Mouse (Mus musculus) kidney, embryonic 14.5 days (tissue): Measurements from ENCODE around the gene Mettl15. TPM values are rescaled to one million over a fixed set of nuclear protein-coding genes. Genes with fewer than 3 reads are reported as not detected.

Experiments
- ATAC-seq: fragments of 200-750 bp; cut with Nextera tagmentation; 2 replicates; pipeline ENCODE4 v1.8.0; 2017; ENCODE audit warnings: moderate number of reproducible peaks, mild to moderate bottlenecking, moderate TSS enrichment, moderate library complexity; ENCODE audit not compliant: low FRiP score, low TSS enrichment
- H3K27ac ChIP-seq: fragments of 300-500 bp; sonication (generic); 2 replicates; pipeline ENCODE4 v1.5.1; 2014; ENCODE audit warnings: low read depth, mild to moderate bottlenecking, low read length, moderate library complexity, mixed read lengths
- H3K27me3 ChIP-seq: fragments of 300-500 bp; sonication (generic); 2 replicates; pipeline ENCODE4 v1.6.1; 2014; ENCODE audit warnings: mild to moderate bottlenecking, low read length; ENCODE audit not compliant: control insufficient read depth, insufficient read depth
- H3K36me3 ChIP-seq: fragments of 300-500 bp; sonication (generic); 2 replicates; pipeline ENCODE4 v1.6.1; 2014; ENCODE audit warnings: low read length, mixed read lengths; ENCODE audit not compliant: control insufficient read depth, insufficient read depth
- H3K4me1 ChIP-seq: fragments of 300-500 bp; sonication (generic); 2 replicates; pipeline ENCODE4 v1.6.1; 2014; ENCODE audit warnings: low read length, mixed read lengths; ENCODE audit not compliant: control insufficient read depth, insufficient read depth
- H3K4me2 ChIP-seq: fragments of 300-500 bp; sonication (generic); replicated peaks from 2 replicates; pipeline ENCODE4 v1.6.1; 2014; ENCODE audit warnings: low read depth, mild to moderate bottlenecking, low read length
- H3K4me3 ChIP-seq: fragments of 300-500 bp; sonication (generic); 2 replicates; pipeline ENCODE4 v1.5.1; 2014; ENCODE audit warnings: mild to moderate bottlenecking, low read length
- H3K9ac ChIP-seq: fragments of 300-500 bp; sonication (generic); 2 replicates; pipeline ENCODE4 v1.6.1; 2014; ENCODE audit warnings: low read depth, mild to moderate bottlenecking, low read length, moderate library complexity
- H3K9me3 ChIP-seq: fragments of 300-500 bp; sonication (generic); 2 replicates; pipeline ENCODE4 v1.6.1; 2016; ENCODE audit warnings: low read length; ENCODE audit not compliant: control insufficient read depth
- WGBS: fragments of 180-500 bp; shearing (Covaris S2); extraction: QIAGEN DNeasy Blood & Tissue Kit; methylation state at CpG from one replicate; pipeline ENCODE4 v1.1.7; 2014; 5-methylcytosine and 5-hydroxymethylcytosine counted together
- polyA plus RNA-seq: library from polyadenylated mRNA; unstranded; fragments of >200 nt; fragmentation: Nextera tagmentation; extraction: Ambion mirVana; gene quantifications from 2 replicates; pipeline ENCODE4 v1.2.1, GENCODE M21; 2014

Gene Mettl15
- polyA plus RNA-seq = 10.1 and 11.4 TPM in 2 replicates

DNA sequence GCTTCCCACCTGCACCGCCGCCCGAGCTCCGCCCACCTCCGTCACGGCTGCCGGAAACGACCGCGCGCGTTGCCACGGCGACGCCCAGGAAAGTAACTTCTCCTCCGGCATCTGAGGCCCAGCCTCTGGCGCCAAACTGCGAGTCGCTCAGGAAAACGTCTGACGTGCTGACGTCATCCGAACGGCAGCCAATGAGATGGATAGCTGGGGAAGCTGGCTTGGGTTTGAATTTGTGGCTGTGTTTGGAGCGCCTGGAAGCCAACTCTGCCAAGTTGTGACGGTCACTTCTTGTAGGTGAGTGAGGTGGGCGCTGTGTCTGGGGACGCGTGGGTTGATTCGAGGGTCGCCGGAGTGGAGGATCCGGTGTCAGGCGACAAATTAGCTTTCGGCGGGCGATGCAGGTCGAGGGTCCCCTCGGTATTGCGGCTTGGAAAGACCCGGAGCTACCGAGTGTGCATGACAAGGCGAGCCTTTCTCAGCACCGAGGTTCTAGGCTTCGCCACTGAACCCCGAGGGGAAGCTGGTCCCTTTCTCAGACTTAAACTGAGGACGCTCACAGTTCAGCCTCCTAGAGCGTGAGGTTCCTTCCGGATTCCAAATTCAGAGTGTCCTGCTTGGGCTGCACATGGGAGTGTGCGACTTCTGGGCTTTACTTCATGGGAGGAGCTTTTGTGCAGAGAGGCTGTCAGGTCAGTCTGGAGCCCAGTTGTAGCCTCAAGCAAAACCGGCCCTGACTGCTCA is at the start of gene Mettl15, which contains the start of gene Kif18a:
Gene Mettl15 (minus strand): TSS at position 149 of the 741 bp plus-strand sequence.
Gene Kif18a (plus strand): TSS at position 139 of the 741 bp plus-strand sequence.
- H3K36me3 ChIP-seq = no peaks in the 10 kb centered on the region
- H3K27me3 ChIP-seq = no peaks in the 10 kb centered on the region
- H3K4me2 ChIP-seq = peak within 1 kb of the TSS; percentile 65
- H3K9me3 ChIP-seq = no peaks in the 10 kb centered on the region
- ATAC-seq = peak; percentile 98
- no peaks in the 10 kb centered on the region; the same call in 1 of the 2 replicates for H3K4me1 ChIP-seq
- under 1% methylated on average over 51 of the region's 51 CpGs for WGBS
- peak within 1 kb of the TSS; percentile 79 for H3K4me3 ChIP-seq
- peak within 1 kb of the TSS; percentile 69 for H3K9ac ChIP-seq
- H3K27ac ChIP-seq = peak within 1 kb of the TSS; percentile 86

DNA sequence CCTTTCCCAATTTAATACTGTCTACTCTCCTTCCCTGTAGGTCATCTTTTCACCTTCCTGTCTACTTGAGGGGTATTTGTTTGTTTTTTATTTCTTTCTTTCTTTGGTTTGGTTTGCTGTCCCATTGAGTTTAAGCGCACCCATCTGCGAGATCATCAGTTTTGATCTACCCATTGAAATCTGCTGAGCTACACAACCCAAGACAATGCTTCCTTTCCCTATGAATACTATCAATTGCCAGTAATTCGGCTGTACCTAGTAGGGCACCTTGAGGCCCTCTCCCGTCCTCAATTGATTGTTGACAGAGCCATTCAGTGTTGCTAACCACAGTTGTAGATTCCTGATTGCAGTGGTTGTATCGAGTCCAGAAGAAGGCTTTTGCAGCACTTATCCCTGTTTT is 30.8 kb upstream of the Mettl15 start:
- H3K36me3 ChIP-seq = peaks cover 23% of the 10 kb centered on the region; the same call in 1 of the 2 replicates
- H3K9me3 ChIP-seq = no peaks in the 10 kb centered on the region
- 94% methylated on average over 5 of the region's 5 CpGs for WGBS

DNA sequence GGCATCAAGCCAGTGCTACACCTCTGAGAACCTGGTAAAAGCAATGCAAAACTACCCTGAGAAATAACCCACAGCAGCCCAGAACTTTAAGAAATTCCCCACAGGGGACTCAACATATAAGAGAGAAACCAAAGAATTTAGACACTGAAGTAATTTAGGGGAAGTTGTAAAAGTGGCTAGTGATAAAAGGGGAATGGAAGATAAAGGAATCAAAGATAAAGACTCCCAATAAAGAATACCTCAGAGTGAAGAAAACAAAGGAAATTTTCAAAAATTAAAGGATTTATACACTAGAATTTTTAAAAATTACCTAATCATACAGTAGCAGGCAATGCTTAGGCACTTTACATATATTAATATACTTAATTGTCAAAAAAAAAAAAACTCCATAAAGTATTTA is 23.1 kb upstream of the Mettl15 start:
- Histone ChIP-seq H3K4me3 (no peak overlapping the region), H3K4me2 (no peak overlapping the region), H3K9me3 (no peaks in the 10 kb centered on the region), H3K9ac (no peak overlapping the region), H3K36me3 (peaks cover 9% of the 10 kb centered on the region; the same call in 1 of the 2 replicates), H3K4me1 (no peaks in the 10 kb centered on the region), H3K27ac (no peak overlapping the region), H3K27me3 (no peaks in the 10 kb centered on the region)
- ATAC-seq = no peak

More for the DNA sequence above, 30.8 kb upstream of the Mettl15 start:
- no peak for ATAC-seq
- Histone ChIP-seq H3K27ac (no peak overlapping the region), H3K9ac (no peak overlapping the region), H3K27me3 (no peaks in the 10 kb centered on the region), H3K4me1 (no peaks in the 10 kb centered on the region), H3K4me3 (no peak overlapping the region), H3K4me2 (no peak overlapping the region)

DNA sequence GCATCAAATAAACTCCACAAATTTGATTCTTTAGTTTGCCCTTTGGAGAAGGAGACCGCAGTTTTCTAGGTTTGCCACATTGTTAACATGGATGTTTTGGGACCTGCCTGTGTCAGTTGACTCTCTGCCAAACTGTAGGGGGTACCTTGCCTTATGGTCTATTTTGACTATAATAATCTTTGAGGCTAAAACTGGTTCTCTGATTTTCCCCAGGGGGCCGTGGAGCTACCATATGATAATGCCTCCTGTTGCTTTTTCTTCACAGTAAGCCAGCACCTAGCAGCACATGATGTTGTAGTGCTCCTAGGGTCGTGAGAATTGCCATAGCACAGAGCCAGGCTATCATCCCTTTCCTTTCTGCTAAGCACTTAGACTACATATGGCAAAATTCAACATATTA is 21.7 kb upstream of the Mettl15 start:
- no peak overlapping the region for H3K4me2 ChIP-seq
- WGBS = 91% methylated on average over 3 of the region's 3 CpGs
- no peak for ATAC-seq
- H3K9me3 ChIP-seq = no peaks in the 10 kb centered on the region
- no peak overlapping the region for H3K27ac ChIP-seq
- peaks cover 9% of the 10 kb centered on the region; the same call in 1 of the 2 replicates for H3K36me3 ChIP-seq
- no peaks in the 10 kb centered on the region for H3K4me1 ChIP-seq
- no peak overlapping the region for H3K9ac ChIP-seq
- H3K4me3 ChIP-seq = no peak overlapping the region
- no peaks in the 10 kb centered on the region for H3K27me3 ChIP-seq

DNA sequence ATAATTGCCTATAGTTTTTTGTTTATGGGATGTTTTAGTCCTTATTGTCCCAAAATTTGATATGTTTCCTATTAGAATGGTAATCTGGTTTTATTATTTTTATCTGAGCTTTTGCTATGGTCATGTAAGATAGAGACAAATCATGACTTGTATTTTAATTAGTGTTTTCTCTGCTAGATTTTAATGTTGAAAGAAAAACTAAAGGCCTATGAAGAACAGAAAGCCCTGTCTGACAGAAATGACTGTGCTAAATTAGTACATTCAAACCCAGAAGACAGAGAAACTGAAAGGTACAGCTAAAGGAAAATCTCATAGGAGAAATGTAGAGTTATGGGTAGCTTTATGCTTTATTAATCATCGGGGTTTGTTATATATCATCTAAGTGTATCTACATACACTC is 17.6 kb upstream of the Mettl15 start:
- Histone ChIP-seq H3K4me3 (no peak overlapping the region), H3K27ac (no peak overlapping the region), H3K9me3 (no peaks in the 10 kb centered on the region), H3K4me1 (no peaks in the 10 kb centered on the region), H3K9ac (no peak overlapping the region), H3K36me3 (peaks cover 23% of the 10 kb centered on the region), H3K27me3 (no peaks in the 10 kb centered on the region), H3K4me2 (no peak overlapping the region)
- WGBS = 98% methylated on average over 1 of the region's 1 CpGs
- ATAC-seq = no peak

DNA sequence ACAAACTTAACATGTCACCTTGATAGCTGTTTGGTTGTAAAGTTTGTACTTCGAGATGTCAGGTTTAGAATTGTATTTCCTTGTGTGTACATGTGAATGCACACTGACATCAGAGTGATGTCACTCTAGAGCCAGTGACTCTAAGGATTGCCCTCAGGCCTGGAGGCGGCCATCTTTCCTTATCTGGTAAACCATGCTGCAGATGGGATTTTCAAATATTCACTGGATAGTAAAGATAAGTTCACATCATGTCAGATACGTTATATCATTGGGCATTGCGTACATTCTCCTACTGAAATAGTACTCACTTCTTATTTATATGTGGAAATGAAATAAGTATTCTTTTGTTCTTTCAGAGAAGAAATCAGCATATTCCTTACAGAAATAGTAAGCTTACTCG is 15.7 kb upstream of the Mettl15 start:
- H3K9me3 ChIP-seq = no peaks in the 10 kb centered on the region
- no peaks in the 10 kb centered on the region for H3K4me1 ChIP-seq
- 92% methylated on average over 5 of the region's 5 CpGs for WGBS
- H3K27me3 ChIP-seq = no peaks in the 10 kb centered on the region
- no peak overlapping the region for H3K4me2 ChIP-seq
- no peak overlapping the region for H3K9ac ChIP-seq
- ATAC-seq = no peak
- H3K36me3 ChIP-seq = peaks cover 32% of the 10 kb centered on the region
- H3K27ac ChIP-seq = no peak overlapping the region
- H3K4me3 ChIP-seq = no peak overlapping the region

DNA sequence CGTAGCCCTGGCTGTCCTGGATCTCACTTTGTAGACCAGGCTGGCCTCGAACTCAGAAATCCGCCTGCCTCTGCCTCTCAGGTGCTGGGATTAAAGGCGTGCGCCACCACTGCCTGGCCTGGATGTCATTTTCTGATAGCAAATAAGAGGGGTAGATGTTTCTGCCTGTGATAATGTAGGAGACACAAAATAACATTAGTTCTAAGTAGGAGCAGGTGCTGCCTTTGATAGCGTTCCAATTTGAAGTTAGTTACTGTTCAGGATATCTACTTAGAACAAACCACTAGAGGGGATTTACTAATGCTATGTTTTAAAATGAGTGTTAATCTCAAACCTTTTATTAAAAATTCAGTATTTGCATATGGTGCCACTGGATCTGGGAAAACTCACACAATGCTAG is 8.8 kb upstream of the Mettl15 start:
- 90% methylated on average over 6 of the region's 6 CpGs for WGBS
- no peaks in the 10 kb centered on the region for H3K9me3 ChIP-seq

DNA sequence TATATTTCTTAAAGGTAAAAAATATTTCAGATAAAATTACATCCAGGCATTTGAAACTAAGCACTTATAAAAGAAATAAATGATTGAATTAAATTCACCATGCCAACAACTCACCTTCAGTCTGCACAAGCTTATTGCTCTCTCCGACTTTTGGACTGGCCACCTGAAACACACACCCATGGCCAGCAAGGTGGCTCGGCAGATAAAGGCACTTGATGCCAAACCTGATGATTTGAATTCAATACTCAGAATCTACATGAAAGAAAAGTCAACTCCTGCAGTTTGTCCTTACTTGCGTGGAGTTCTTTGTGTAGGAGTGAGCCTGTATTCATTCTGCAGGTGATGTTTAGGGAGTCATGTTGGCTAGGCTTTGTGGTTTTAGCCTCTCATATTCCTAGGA is 3.6 kb upstream of the Mettl15 start:
- Histone ChIP-seq H3K4me1 (no peaks in the 10 kb centered on the region; the same call in 1 of the 2 replicates), H3K4me2 (no peak overlapping the region), H3K9me3 (no peaks in the 10 kb centered on the region), H3K27me3 (no peaks in the 10 kb centered on the region), H3K36me3 (no peaks in the 10 kb centered on the region), H3K27ac (no peak overlapping the region), H3K9ac (no peak overlapping the region), H3K4me3 (no peak overlapping the region)
- no peak for ATAC-seq
- 93% methylated on average over 3 of the region's 3 CpGs for WGBS

More for the DNA sequence above, 8.8 kb upstream of the Mettl15 start:
- Histone ChIP-seq H3K27me3 (no peaks in the 10 kb centered on the region), H3K4me2 (no peak overlapping the region), H3K36me3 (peaks cover 28% of the 10 kb centered on the region), H3K27ac (no peak overlapping the region), H3K4me1 (no peaks in the 10 kb centered on the region), H3K4me3 (no peak overlapping the region), H3K9ac (no peak overlapping the region)
- no peak for ATAC-seq

DNA sequence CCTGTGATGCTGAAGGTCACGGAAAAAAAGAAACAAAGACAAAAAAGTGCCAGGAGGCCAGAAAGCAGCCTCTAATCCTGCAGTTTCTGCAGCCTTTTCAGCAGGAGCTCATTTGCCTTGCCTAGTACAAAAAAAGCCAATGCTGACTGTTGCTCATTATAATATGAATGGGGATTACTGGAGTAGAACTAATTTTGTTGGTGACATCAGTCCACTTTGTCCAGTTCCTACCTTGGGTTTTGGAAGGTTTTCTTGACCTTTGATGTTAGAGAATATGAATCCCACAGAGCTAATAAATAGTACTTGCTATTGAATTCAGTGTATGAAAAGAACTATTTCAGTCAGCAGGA is 768 bp upstream of the Mettl15 start:
- no peaks in the 10 kb centered on the region for H3K27me3 ChIP-seq
- no peaks in the 10 kb centered on the region for H3K9me3 ChIP-seq
- no peaks in the 10 kb centered on the region; the same call in 1 of the 2 replicates for H3K4me1 ChIP-seq
- peak overlapping the region; percentile 86 for H3K27ac ChIP-seq
- 0% methylated on average over 1 of the region's 1 CpGs for WGBS
- peak overlapping the region; percentile 79 for H3K4me3 ChIP-seq
- H3K4me2 ChIP-seq = peak overlapping the region; percentile 65
- H3K9ac ChIP-seq = peak overlapping the region; percentile 69
- H3K36me3 ChIP-seq = no peaks in the 10 kb centered on the region
- no peak for ATAC-seq
